Mouse (Mus musculus) small intestine, adult 10 weeks (tissue): Measurements from ENCODE around the gene Shpk. TPM values are rescaled to one million over a fixed set of nuclear protein-coding genes. Genes with fewer than 3 reads are reported as not detected.

Experiments
- polyA plus RNA-seq: library from polyadenylated mRNA; stranded (reverse); fragments of 350-450 nt; fragmentation: Illumina TruSeq; extraction: RNeasy Lipid Tissue Mini Kit (QIAGEN cat#74804); gene quantifications from one replicate; pipeline ENCODE4 v1.2.3, GENCODE M21; 2014; ENCODE audit warnings: low replicate concordance

Gene Shpk
- 10.2 TPM for polyA plus RNA-seq

DNA sequence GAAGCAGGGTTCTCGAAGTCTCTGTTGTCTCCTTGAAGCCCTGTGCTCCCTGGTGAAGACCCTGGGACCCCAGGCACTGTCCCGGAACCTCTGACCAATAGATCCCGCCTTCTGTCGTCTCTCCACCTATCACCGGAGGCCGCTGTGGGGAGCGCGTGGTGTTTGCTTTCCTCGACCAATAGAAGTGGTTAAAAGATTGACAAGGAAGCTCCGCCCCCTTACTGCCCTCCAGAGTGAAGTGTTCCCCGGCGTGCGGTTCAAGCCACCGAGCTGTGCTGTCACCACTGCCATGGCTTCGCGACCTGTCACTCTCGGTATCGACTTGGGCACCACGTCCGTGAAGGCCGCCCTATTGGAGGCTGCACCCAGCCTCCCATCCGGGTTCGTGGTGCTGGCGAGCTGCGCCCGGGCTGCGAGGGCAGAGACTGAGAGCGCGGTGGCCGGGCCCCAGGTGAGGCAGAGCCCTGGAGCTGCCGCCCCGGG is at the start of gene Shpk:
Gene Shpk, plus strand, starts transcription at position 231 of the 483 bp plus-strand sequence.

DNA sequence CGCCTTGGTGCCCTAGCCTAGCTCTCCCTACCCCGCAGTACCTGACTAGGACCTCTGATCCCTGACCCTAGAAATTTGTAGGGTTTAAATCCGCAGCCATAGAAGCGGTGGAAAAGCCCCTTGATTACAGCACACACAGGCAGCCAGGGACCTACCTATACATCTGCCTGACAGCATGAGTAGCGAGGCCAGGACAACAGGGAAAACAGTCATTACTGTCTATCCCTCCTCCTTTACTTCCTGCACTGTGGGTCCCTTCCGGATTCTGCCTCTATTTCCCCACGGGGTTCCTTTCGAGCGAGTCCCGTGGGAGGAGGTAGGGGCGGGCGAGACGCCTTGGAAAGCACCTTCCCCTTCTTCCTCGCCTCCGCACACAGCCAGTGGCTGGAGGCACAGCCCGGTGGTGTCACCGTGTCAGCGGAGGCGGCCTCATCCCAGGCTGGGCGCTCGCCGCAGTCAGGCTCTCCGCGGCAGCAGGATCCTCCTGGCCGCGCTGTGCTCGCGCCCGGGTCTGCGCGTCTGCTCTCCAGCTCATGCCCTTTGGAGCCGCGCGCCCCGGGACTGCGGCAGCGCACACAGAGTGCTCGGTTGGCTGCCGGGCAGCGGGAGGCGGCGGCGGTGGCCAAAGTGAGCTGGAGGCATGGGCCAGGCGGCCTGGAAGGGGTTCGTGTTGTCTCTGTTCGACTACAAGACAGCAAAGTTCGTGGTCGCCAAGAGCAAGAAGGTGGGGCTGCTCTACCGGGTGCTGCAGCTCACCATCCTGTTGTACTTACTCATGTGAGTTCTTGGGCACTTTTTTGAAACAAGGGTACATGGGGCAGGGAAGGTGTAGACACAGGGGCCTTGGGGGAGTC is 39.1 kb upstream of the Shpk start, which contains the start of gene P2rx5:
Gene P2rx5, plus strand, starts transcription at position 465 of the 854 bp plus-strand sequence.

DNA sequence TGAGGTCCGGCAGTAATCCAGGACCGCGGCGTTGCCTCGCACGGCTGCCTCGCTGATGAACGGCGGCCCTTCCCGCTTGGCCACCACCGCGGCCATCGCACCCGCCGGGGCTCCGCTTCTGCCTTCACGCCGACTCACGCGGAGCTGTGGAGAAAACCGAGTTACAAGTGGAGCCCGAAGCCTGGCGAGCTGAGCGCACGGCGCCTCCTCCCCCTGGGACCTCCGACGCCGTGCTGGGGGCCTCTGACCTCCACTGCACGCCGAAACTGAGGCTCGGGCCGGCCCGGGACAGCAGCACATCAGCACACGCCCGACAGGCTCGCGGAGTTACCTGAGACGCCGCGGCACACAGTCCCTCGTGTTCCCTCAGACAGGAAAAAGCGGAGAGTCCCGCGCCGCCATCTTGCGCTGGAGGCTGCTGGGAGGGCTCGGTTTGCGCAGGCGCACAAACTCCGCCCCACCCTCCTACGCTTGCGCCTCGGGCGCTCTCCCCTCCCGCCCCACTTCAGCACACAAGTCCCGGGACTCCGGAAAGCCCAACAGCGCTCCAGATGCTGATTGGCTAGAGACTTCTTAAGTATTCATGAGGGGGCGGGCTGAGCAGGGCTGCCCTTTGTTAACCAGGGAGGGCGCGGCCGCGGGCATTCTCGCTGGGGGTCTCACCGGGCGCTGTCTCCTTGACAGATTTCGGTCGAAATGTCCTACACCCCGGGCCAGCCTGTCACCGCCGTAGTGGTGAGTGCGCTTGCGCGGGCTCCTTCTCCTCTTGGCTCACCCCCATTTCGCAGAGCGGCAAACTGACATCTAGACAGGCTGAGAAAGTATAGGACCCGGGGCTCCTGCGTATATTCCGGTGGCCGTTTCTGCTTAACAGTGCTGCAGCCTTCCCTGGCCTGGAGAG is 22.4 kb upstream of the Shpk start, which contains the start of the genes Emc6 and Tax1bp3:
Gene Emc6, minus strand, starts transcription at position 430 of the 901 bp plus-strand sequence.
Gene Tax1bp3, plus strand, starts transcription at position 476 of the 901 bp plus-strand sequence.

DNA sequence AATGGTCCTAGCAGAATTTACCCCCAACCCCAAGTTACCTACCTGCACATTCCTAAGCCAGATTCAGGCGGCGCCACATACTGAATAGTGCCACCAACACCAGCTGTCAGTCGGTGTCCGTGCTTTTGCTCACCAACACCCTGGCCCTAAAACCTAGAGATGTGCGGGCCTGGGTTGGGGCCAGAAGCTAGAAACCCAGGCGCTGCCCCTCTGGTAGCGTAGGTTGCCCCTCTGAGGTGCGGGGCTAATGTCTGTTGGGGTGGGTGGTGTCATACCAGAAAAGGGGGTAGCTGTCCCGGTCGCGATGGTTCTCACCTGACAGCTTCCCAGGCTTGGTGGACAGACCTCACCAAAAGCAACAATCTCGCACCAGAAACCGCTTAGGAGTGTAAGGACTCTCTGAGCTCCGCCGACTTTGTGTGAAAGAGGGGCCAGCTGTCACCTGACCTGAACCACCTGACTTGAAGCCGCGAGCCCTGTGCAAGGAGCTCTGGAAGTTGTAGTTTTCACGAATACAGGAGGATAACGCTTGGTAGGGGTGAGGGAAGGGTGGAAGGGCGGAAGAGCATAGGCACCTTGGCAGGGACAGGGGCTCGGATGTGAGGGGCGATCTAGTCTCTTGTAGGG is 544 bp upstream of the Shpk start, which contains the start of gene Ctns:
Gene Ctns, minus strand, starts transcription at position 440 of the 627 bp plus-strand sequence.

DNA sequence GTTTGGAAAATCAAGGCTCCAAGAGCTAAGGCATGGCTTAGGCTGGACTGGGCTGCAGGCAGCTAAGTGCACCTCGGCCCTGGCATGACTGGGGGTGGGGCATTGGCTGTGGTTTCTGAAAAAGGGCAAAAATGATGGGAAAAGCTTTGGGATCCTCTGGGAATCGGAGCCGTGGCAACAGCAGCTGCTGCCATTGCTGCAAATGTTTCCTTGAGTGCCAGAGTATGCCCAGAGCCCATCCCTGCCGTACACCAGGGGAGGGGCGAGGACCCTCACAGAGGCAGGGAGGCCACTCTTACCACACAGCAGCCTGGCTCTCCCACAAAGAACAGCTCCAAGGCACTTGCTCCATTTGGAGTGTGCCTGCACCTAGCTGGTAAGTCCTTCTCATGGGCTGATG is 34.7 kb downstream of the Shpk start, which contains the start of gene Trpv1:
Gene Trpv1, plus strand, starts transcription at position 301 of the 400 bp plus-strand sequence.

DNA sequence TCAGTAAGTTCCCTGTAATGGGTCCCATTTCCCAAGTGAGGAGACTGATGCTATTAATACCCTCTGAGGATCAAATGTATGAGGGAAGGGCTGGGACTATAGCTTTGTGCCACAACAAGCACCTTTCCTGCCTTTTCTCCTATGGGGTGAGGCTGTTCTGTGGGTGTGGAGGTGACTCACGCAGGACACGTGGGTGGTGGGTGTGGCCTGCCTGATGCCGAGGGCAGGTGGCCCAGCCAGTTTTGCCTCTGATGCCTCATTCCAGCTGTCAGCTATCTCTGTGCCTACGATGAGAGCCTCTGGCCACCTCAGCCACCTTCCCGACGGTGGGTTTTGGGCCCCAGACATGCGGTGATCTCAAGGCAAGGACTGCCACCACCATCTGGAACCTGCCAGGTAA is 68.0 kb downstream of the Shpk start, which contains the start of gene Trpv3:
Gene Trpv3, plus strand, starts transcription at position 122 of the 400 bp plus-strand sequence.

Other genes with a start within 250 kb of the Shpk start
- 23.9 TPM for gene Atp2a3, start 238.3 kb upstream of the Shpk start, polyA plus RNA-seq
- gene P2rx1, start 200.4 kb upstream of the Shpk start, polyA plus RNA-seq = 0.93 TPM
- 0.33 TPM for gene Camkk1, start 180.5 kb upstream of the Shpk start, polyA plus RNA-seq
- gene Ncbp3, start 151.7 kb upstream of the Shpk start, polyA plus RNA-seq = 6.5 TPM
- gene Itgae, start 108.9 kb upstream of the Shpk start, polyA plus RNA-seq = 4.9 TPM
- 6.0 TPM for gene Haspin, start 61.2 kb upstream of the Shpk start, polyA plus RNA-seq
- not detected for gene P2rx5, start 39.0 kb upstream of the Shpk start, polyA plus RNA-seq
- 23.2 TPM for gene Emc6, start 22.4 kb upstream of the Shpk start, polyA plus RNA-seq
- 62.9 TPM for gene Tax1bp3, start 22.4 kb upstream of the Shpk start, polyA plus RNA-seq
- gene Ctns, start 418 bp upstream of the Shpk start, polyA plus RNA-seq = 12.0 TPM
- gene Trpv1, start 34.8 kb downstream of the Shpk start, polyA plus RNA-seq = not detected
- gene Trpv3, start 67.9 kb downstream of the Shpk start, polyA plus RNA-seq = 0.33 TPM
- gene Aspa, start 130.1 kb downstream of the Shpk start, polyA plus RNA-seq = 438 TPM
- gene Gm49340, start 130.3 kb downstream of the Shpk start, polyA plus RNA-seq = not detected
- 1.3 TPM for gene Spata22, start 130.3 kb downstream of the Shpk start, polyA plus RNA-seq
- not detected for gene Olfr20, start 151.3 kb downstream of the Shpk start, polyA plus RNA-seq
- gene Olfr376, start 171.8 kb downstream of the Shpk start, polyA plus RNA-seq = not detected
- not detected for gene Olfr1, start 200.2 kb downstream of the Shpk start, polyA plus RNA-seq
- gene Olfr378, start 229.0 kb downstream of the Shpk start, polyA plus RNA-seq = not detected